Mouse (Mus musculus): ENCODE measurements around the gene Olfr765.
"Not testable (repeated sequence)": the region's sequence is repeated elsewhere in the genome, so short reads cannot be mapped to it uniquely, and the experiment has no call there.

Olfr765 gene

GRCm38 (mm10) chr10:129049898-129050297 is at the start of gene Olfr765:
TSS of gene Olfr765 (minus strand) at chr10:129049998.
- in situ Hi-C loops (cut with MboI; ENCODE audit: unreplicated experiment in 2 of 2) = not testable (repeated sequence)

GRCm38 (mm10) chr10:129099275-129099674 is 49.5 kb upstream of the Olfr765 start, which contains the start of gene Olfr768:
TSS of gene Olfr768 (minus strand) at chr10:129099375.
- in situ Hi-C loops (cut with MboI; ENCODE audit: unreplicated experiment in 2 of 2) = no loop called here

GRCm38 (mm10) chr10:129082810-129083209 is 33.0 kb upstream of the Olfr765 start, which contains the start of gene Olfr767:
TSS of gene Olfr767 (minus strand) at chr10:129082910.
- in situ Hi-C loops (cut with MboI; ENCODE audit: unreplicated experiment in 2 of 2) = not testable (repeated sequence)

DNA sequence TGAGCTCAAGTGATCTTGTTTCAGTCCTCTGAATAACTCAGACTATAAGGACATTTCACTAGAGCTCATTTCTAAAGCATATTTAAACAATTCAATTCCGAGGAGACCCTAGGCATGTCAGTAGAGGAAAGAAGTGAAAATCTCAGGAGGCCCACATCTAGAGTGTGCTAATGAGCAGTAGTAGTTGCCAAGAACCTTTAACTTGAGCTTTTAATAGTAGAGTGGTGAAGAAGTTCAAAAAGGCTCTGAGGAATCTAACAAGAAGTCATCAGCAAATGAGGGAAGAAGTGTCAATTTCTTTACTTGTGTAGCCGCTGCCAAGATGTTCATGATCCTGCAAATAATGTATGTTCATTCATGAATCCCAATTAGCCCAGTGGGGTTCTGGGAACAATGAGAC is 19.1 kb upstream of the Olfr765 start, which contains the start of gene Olfr766-ps1:
TSS of gene Olfr766-ps1 (minus strand) at position 101 of the 400 bp plus-strand sequence.
- in situ Hi-C loops (cut with MboI; ENCODE audit: unreplicated experiment in 2 of 2) = no loop called here

DNA sequence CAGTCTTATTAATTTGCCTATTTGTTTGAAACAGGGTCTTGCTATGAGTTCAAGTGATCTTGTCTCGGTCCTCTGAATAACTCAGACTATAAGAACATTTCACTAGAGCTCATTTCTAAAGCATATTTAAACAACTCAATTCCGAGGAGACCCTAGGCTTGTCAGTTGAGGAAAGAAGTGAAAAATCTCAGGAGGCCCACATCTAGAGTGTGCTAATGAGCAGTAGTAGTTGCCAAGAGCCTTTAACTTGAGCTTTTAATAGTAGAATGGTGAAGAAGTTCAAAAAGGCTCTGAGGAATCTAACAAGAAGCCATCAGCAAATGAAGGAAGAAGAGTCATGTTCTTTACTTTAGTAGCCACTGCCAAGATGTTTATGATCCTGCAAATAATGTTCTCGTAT is 10.0 kb downstream of the Olfr765 start, which contains the start of gene Olfr764-ps1:
TSS of gene Olfr764-ps1 (minus strand) at position 101 of the 400 bp plus-strand sequence.
- in situ Hi-C loops (cut with MboI; ENCODE audit: unreplicated experiment in 2 of 2) = no loop called here

GRCm38 (mm10) chr10:129028343-129028742 is 21.5 kb downstream of the Olfr765 start:
- in situ Hi-C loops (cut with MboI; ENCODE audit: unreplicated experiment in 2 of 2) = loop anchor here (5.0 to 10.0 kb wide), 4 partner anchors 356 to 1266 kb away; partner anchors contain the start of gene Olfr784 (in 1 of the 2)

- in situ Hi-C loops (cut with MboI; ENCODE audit: unreplicated experiment in 2 of 2) = loop anchor here (5.0 to 10.0 kb wide), 4 partner anchors 359 to 1269 kb away; partner anchors contain the start of gene Olfr784 (in 1 of the 2)
These were observed 23.7 kb downstream of the Olfr765 start for GRCm38 (mm10) chr10:129026018-129026662.

GRCm38 (mm10) chr10:129023319-129023718 is 26.5 kb downstream of the Olfr765 start:
- in situ Hi-C loops (cut with MboI; ENCODE audit: unreplicated experiment in 2 of 2) = loop anchor here (10.0 kb wide), 2 partner anchors 361 to 1271 kb away; partner anchors contain the start of gene Olfr784 (in 1 of the 2)

DNA sequence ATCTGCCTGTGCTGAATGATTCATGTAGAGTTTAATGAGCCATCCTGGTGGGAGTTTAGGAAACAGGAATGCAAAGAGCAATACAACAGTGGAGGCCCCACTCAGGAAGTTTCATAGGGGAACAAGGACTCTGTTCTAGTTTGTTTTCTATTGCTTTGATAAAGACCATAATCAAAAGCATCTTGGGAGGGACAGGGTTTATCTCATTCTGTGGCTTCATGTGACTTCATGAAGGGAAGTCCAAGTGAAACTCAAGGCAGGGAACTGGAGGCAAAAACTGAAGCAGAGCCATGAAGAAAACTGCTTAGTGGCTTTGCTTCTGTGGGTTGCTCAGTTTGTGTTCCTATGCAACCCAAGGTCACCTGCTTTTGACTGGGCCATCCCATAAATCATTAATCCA is 35.3 kb downstream of the Olfr765 start:
- in situ Hi-C loops (cut with MboI; ENCODE audit: unreplicated experiment in 2 of 2) = no loop called here

GRCm38 (mm10) chr10:129011511-129011910 is 38.3 kb downstream of the Olfr765 start:
- in situ Hi-C loops (cut with MboI; ENCODE audit: unreplicated experiment in 2 of 2) = not testable (repeated sequence)

DNA sequence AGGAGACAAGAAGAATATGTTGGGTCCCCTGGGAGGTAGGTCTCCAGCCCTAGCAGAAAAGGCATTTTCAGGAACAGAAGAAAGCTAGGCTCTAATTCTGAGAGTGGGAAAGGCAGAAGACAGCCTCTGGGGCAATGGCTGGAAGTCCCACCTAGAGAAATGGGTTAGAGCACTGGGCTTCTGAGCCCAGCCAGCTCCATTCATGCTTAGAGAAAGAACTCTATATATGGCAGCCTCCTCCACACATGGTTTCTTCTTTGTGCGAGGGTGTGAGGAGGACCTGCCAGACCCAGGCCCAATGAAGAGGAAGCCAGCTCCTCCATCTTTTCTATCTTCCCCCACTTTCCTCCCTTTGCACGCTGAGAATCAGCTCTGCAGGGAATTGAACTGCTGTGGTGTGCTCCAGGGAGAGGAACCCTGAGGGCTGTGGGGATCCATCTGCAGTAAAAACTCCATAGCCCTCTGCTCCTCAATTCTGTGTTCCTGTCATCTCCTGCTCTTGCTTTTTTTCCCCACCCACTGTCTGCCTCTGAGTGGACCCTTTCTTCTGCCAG is 39.4 kb downstream of the Olfr765 start, which contains the start of gene Olfr763:
TSS of gene Olfr763 (plus strand) at position 504 of the 554 bp plus-strand sequence.
- in situ Hi-C loops (cut with MboI; ENCODE audit: unreplicated experiment in 2 of 2) = no loop called here

- in situ Hi-C loops (cut with MboI; ENCODE audit: unreplicated experiment in 2 of 2) = no loop called here
These were observed 45.5 kb downstream of the Olfr765 start for GRCm38 (mm10) chr10:129004032-129004920.

DNA sequence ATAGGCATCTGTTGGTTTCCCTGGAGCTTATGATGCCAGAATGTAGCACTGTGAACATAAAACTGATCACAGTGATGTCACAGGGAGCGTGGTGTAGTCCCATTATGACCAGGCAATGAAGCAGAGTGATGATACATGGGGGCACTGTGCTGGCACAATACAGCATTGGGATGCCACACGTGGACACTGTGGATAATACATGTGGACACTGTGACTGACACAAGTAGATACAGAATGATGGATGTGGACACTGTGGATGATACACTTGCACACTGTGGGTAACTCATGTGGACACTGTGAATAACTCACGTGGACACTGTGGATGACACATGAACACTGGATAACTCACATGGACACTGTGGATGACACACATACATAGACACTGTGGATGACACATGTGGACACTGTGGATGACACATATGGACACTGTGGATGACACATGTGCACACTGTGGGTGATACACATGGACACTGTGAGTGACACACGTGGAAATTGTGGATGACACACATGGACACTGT is 53.2 kb downstream of the Olfr765 start:
- in situ Hi-C loops (cut with MboI; ENCODE audit: unreplicated experiment in 2 of 2) = no loop called here

- in situ Hi-C loops (cut with MboI; ENCODE audit: unreplicated experiment in 2 of 2) = no loop called here
These were observed 54.0 kb downstream of the Olfr765 start for GRCm38 (mm10) chr10:128995796-128996195.
